Mouse (Mus musculus): ENCODE data around the gene Gm20481.
"Not testable (repeated sequence)": the region's sequence is repeated elsewhere in the genome, so short reads cannot be mapped to it uniquely, and the experiment has no call there.

Gene Gm20481

GRCm38 (mm10) chr17:34969822-34970221 is at the start of gene Gm20481:
Gene Gm20481, plus strand, starts transcription at chr17:34969912.
- DNase-seq = not testable (repeated sequence)

DNA sequence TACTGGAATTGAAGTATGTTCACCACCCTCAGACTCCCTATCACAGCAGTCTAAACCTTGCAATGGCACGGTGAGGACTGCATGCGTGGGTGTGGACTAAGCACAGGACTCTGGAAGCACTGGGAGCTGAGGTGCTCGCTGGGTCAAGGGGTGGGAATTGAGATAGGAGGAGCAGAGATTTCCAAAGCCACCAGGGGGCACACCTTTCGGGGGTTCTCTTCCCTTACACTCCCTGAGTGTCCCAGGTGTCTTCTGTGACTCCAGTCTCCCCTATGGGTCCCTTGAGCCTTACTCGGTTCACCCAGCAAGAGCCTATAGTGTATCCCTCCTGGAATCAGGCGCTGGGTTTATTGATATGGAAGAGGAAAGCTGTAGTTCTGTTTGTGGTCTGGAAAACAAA is 46.8 kb upstream of the Gm20481 start:
- DNase-seq = no peak

DNA sequence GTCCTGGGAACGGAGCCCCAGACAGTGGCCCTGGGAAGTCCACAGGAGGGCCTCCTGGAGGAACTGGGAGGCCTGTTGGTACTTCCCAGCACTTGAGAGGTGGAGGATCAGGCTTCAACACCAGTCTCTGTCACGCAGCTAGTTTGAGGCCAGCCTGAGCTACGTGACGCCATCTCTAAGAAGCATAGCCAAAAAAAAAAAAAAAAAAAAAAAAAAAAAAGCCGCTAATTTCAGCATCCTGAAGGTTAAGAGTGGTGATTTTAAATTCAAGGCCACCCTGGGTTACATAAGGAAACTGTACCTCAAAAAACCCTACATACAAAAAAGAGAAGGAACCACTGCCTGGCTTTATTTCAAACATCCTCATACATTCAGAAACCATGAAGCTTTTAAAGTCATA is 45.5 kb upstream of the Gm20481 start:
- no peak for DNase-seq

DNA sequence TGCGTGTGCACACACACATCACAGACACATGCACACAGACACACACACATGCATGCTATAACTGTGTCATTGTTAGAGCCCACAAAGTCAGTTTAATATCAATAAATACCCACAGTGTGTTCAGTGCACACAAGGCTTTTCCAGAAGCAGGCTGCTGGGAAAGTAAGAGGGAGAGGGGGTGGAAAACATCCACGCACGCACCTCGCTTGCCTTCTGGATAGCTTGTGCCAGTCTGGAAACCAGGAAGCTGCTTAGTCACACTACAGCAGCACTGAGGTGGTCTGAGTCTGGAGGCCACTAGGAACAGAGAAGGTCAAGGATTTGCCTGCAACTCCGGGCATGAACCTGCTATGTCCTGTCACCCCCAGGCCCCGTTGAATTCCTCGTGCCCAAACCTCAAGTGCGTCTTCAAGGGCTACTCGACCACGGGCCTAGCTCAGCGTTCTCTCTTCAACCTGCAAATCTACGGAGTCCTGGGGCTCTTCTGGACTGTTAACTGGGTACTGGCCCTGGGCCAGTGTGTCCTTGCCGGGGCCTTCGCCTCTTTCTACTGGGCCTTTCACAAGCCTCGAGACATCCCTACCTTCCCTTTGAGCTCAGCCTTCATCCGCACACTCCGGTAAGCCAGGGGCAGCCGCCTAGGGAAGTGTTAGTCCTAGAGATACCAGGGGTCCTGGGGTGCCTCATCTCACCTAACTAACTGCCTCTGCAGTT is 42.2 kb upstream of the Gm20481 start:
- no peak for DNase-seq

GRCm38 (mm10) chr17:34928841-34929240 is 40.9 kb upstream of the Gm20481 start:
- no peak for DNase-seq

GRCm38 (mm10) chr17:34931061-34931734 is 38.5 kb upstream of the Gm20481 start, which contains the start of gene Neu1:
Gene Neu1, plus strand, starts transcription at chr17:34931253.
- DNase-seq = peak; percentile 96

- DNase-seq = peak; percentile 32
These were observed 38.0 kb upstream of the Gm20481 start for GRCm38 (mm10) chr17:34931735-34932098.

GRCm38 (mm10) chr17:34932287-34932686 is 37.4 kb upstream of the Gm20481 start:
- DNase-seq = no peak

DNA sequence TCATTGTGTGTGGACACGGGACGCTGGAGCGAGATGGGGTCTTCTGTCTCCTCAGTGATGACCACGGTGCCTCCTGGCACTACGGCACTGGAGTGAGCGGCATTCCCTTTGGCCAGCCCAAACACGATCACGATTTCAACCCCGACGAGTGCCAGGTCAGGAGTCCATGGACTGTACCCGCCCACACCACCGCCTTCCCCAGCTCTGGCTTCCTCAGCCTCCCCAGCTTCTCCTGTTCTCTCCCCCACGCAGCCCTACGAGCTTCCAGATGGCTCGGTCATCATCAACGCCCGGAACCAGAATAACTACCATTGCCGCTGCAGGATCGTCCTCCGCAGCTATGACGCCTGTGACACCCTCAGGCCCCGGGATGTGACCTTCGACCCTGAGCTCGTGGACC is 35.7 kb upstream of the Gm20481 start:
- no peak for DNase-seq

- DNase-seq = no peak
These were observed 34.9 kb upstream of the Gm20481 start for GRCm38 (mm10) chr17:34934830-34935229.

GRCm38 (mm10) chr17:34937960-34938505 is 31.7 kb upstream of the Gm20481 start:
- no peak for DNase-seq

DNA sequence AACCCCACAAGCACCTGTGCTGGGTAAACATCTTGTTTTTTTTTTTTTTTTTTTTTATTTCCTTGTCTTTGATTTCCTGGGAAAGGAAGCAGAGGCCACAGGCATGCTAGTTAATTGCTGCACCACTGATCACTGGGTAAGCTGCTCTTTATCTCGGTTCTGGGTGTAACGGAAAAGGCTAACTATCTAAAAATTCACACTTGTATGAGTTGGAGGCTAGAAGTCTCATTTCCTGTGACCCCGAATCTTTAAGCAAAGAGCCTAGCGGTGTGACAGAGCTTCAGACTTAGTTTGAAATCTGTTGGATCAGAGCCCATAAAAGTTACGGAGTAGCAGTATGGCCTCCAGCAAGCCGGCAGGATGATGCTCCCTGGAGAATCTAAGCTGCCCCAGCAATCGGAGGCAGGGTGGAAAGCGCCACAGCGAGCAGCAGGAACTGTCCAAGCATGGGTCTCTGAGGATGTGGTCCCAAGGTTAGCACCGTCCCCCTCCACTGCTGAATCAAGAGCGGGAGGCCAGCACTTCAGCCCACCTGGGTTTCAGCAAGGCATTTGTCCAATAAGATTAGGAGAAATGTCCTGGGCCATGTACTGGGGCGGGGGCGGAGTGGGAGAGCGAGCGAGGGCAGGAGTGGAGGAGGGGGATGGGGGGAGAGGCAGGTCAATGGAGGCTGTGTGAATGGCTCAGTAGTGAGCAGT is 28.2 kb upstream of the Gm20481 start:
- no peak for DNase-seq

- DNase-seq = no peak
These were observed 26.4 kb upstream of the Gm20481 start for GRCm38 (mm10) chr17:34943128-34943815.

DNA sequence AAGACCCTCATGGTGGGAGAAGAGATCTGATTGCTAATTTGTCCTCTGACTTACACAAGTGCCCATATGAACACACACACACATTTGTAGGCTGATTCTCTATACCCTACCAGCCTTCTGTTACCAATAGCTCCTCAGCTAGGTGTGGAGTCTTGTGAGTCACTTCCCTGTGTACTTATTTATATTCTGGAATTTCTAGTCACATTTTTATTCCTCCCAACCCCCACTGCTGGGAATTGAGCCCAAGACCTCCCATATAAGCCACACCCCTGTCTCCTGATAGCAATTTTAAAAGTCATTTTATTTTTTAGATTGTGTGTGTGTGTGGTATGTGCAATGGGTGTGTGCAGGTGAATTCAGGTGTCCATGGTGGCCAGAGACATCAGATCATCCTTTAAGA is 25.4 kb upstream of the Gm20481 start:
- DNase-seq = no peak

DNA sequence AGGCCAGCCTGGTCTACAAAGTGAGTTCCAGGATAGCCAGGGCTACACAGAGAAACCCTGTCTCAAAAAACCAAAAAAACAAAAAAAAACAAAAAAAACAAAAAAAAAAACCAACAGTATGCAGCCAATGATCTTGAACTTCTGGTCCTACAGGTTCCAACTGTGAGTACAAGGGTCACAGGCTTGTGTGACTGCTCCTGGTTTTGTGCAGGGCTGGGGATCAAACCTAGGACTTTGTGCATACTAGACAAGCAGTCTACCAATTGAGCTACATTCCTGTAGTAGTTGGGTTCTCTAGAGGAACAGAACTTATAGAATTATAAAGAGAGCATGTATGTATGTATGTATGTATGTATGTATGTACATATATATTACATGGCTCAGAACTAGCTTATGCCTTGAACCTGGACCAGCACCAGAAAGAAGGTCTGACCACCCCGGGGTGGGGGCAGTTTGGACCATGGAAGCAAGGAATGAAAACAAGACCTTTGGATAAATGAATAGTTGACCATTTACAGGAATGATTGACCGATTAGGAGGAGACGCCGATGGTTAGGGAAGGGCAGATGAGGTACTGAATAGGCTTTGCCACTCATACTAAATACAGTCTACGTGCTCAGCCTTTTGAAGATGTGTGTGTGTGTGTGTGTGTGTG is 23.1 kb upstream of the Gm20481 start:
- no peak for DNase-seq

DNA sequence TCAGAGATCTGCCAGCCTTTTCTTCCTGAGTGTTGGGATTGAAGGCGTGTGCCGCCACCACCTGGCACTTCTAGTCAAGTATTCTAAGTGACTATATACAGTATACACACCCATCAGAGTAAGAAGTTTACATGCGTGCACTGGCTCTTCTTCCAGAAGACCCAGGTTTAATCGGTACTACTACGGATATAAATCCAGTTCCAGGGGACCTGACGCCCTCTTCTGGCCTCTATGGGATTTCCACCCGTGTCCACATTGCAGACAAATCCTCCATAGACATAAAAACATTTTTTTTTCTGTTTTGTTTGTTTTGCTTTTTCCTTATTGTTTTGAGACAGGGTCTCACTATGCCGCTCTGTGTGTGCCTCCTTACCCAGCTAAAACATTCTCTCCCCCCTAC is 22.1 kb upstream of the Gm20481 start:
- no peak for DNase-seq

DNA sequence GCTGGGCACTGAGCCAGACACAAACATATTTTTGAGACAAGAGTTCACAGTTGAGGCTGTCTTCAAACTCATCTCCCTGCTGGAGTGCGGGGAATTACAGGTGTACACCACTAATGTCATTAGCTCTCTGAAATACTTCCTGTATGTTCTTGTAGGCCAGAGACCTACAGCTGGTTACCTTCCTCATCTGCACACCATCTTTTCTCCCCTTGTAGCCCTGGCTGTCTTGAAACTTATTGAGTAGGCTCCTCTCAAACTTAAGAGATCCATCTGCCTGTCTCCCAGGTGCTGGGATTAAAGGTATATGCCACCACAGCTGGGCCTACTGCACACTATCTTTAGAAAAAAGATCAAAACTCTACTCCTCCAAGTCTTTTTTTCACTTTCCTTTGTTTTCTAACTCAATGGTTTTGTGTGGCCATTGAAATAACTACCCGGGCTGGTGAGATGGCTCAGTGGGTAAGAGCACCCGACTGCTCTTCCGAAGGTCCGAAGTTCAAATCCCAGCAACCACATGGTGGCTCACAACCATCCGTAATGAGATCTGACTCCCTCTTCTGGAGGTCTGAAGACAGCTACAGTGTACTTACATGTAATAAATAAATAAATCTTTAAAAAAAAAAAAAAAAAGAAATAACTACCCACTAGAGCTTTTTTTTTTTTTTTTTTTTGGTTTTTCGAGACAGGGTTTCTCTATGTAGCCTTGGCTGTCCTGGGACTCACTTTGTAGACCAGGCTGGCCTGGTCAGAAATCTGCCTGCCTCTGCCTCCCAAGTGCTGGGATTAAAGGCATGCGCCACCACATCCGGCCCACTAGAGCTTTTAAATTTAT is 20.8 kb upstream of the Gm20481 start:
- DNase-seq = not testable (repeated sequence)

- no peak for DNase-seq
These were observed 20.2 kb upstream of the Gm20481 start for GRCm38 (mm10) chr17:34949553-34949969.

DNA sequence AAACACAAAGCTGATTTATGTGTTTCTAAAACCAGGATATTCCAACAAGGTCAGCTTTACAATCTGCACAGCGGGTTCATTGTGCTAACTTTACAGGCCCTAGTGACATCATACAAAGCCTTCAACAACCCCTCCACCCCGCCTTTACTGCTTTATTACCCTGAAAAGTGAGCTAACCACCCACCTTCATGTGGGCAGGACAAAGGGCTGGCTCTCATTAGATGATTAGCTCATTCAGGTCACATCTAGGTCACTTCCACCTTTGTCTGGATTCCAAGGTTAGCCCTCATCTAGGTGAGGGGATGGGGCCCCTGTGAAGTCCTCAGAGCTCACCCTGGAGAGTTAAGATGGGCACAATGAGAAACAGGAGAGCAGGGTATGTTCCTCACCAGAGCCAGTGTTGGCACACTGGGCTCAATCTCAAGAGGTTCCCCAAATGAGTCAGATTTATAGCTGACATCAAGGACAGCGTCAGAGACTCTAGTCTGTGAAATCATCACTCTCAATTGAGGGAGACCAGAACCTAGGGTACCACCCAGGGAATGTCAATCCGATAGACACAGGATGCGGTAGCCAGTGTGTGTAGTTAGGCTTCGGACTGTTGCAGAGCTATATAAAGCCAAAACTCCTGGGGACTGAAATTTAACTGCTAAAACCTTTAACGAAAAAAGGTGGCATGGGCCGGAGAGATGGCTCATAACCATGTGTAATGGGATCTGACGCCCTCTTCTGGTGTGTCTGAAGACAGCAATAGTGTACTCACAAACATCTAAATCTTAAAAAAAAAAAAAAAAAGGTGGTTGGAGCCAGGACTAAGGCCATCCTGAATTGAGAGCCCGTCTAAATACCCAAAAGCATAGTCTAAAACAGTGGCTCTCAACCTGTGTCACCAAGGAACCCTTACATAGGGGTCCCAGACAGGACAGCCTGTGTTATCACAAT is 18.9 kb upstream of the Gm20481 start:
- DNase-seq = no peak

DNA sequence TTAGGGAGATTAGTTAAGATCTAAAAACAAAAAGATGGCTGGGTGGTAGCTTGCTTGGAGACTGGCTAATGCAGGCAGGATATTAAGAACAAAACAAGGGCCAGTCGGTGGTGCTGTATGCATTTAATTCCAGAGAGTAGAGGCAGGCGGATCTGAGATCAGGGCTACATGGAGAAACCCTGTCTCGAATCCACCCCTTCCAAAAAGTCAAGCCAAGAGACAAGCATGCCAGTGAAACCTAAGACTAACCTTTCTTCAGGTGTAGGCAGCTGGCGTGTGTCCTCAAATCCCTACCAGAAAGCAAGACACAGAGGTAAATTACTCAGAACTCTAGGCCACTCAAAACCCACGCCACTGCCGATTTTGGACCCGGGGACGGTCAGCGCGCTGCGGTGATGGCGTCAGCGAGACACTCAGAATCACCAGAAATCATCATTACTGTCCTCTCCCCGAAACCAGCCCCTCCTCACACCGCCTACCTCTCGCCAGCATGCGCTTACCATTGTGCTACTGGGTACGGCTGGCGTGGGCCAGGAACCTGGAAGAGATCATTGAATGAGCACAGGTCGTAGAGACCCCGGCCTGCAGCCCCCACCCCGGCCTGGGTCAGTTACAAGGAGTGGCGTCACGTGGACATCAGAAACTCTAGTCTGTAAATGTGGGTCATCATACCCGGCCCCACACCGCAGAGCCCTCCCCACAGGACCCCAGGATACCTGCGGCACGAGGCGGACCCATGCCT is 17.9 kb upstream of the Gm20481 start:
- DNase-seq = no peak

Data from right cerebral cortex, postnatal 4 days (tissue).